Mouse (Mus musculus) CH12F3 (cell line): ENCODE results near the gene Slco1a5.
"Not testable (repeated sequence)": the region's sequence is repeated elsewhere in the genome, so short reads cannot be mapped to it uniquely, and the experiment has no call there.

Experiments used
- in situ Hi-C: fragments of 300-500 bp; cut with MboI; formaldehyde crosslinking; loops from 2 replicates; pipeline ENCODE4 v1.14.3; 2020; ENCODE audit warnings: low sequenced_read_pairs

Slco1a5 gene

GRCm38 (mm10) chr6:142298098-142298497 is 24.7 kb downstream of the Slco1a5 start, which contains the start of gene Iapp:
TSS of gene Iapp (plus strand) at chr6:142298423.
- in situ Hi-C loops: no loop called here

GRCm38 (mm10) chr6:142289413-142290118 is 33.2 kb downstream of the Slco1a5 start:
- in situ Hi-C loops: no loop called here

GRCm38 (mm10) chr6:142275721-142276442 is 46.9 kb downstream of the Slco1a5 start:
- in situ Hi-C loops: no loop called here

- in situ Hi-C loops: not testable (repeated sequence)
These were observed 72.0 kb downstream of the Slco1a5 start for GRCm38 (mm10) chr6:142250738-142251307.

GRCm38 (mm10) chr6:142245065-142245464 is 77.7 kb downstream of the Slco1a5 start:
- in situ Hi-C loops: no loop called here

- in situ Hi-C loops: no loop called here
These were observed 83.3 kb downstream of the Slco1a5 start for GRCm38 (mm10) chr6:142239468-142239867.

GRCm38 (mm10) chr6:142220138-142220537 is 102.6 kb downstream of the Slco1a5 start:
- in situ Hi-C loops: no loop called here

GRCm38 (mm10) chr6:142211821-142212220 is 111.0 kb downstream of the Slco1a5 start:
- in situ Hi-C loops: no loop called here

GRCm38 (mm10) chr6:142209749-142210148 is 113.0 kb downstream of the Slco1a5 start:
- in situ Hi-C loops: no loop called here

GRCm38 (mm10) chr6:142208421-142208820 is 114.4 kb downstream of the Slco1a5 start, which contains the start of gene Slco1a6:
TSS of gene Slco1a6 (minus strand) at chr6:142208521.
- in situ Hi-C loops: no loop called here

- in situ Hi-C loops: no loop called here
These were observed 122.3 kb downstream of the Slco1a5 start for GRCm38 (mm10) chr6:142200524-142200923.

- in situ Hi-C loops: no loop called here
These were observed 128.5 kb downstream of the Slco1a5 start for GRCm38 (mm10) chr6:142194245-142194644.

GRCm38 (mm10) chr6:142191962-142192361 is 130.8 kb downstream of the Slco1a5 start:
- in situ Hi-C loops: no loop called here

- in situ Hi-C loops: no loop called here
These were observed 135.4 kb downstream of the Slco1a5 start for GRCm38 (mm10) chr6:142187426-142187825.

- in situ Hi-C loops: no loop called here
These were observed 136.8 kb downstream of the Slco1a5 start for GRCm38 (mm10) chr6:142185868-142186415.
